Mouse (Mus musculus) limb, embryonic 10.5 days (tissue): ENCODE measurements around the gene Vmn2r42. TPM values are rescaled to one million over a fixed set of nuclear protein-coding genes. Genes with fewer than 3 reads are reported as not detected.
"Not testable (repeated sequence)": the region's sequence is repeated elsewhere in the genome, so short reads cannot be mapped to it uniquely, and the experiment has no call there.

Experiments used
- DNase-seq: peaks from one replicate; pipeline ENCODE4 v3.0.0-alpha.2; 2017; ENCODE audit warnings: low spot score
- H3K27ac ChIP-seq: fragments of 300-500 bp; sonication (generic); 2 replicates; pipeline ENCODE4 v1.5.1; 2016; ENCODE audit warnings: mild to moderate bottlenecking
- H3K27me3 ChIP-seq: fragments of 300-500 bp; sonication (generic); 2 replicates; pipeline ENCODE4 v1.6.1; 2016; ENCODE audit warnings: low read depth, mild to moderate bottlenecking; ENCODE audit not compliant: poor library complexity, severe bottlenecking
- H3K36me3 ChIP-seq: fragments of 300-500 bp; sonication (generic); 2 replicates; pipeline ENCODE4 v1.6.1; 2016; ENCODE audit warnings: mild to moderate bottlenecking, moderate library complexity
- H3K4me1 ChIP-seq: fragments of 300-500 bp; sonication (generic); 2 replicates; pipeline ENCODE4 v1.6.1; 2016
- H3K4me3 ChIP-seq: fragments of 300-500 bp; sonication (generic); 2 replicates; pipeline ENCODE4 v1.5.1; 2016; ENCODE audit warnings: mild to moderate bottlenecking, moderate library complexity
- H3K9me3 ChIP-seq: fragments of 300-500 bp; sonication (generic); replicated peaks from 2 replicates; pipeline ENCODE4 v1.6.1; 2016; ENCODE audit warnings: mild to moderate bottlenecking
- WGBS: fragments of 180-500 bp; shearing (Covaris S2); methylation state at CpG from one replicate; pipeline ENCODE4 v1.1.7; 2016; 5-methylcytosine and 5-hydroxymethylcytosine counted together
- polyA plus RNA-seq: library from polyadenylated mRNA; unstranded; fragments of >200 nt; fragmentation: Nextera tagmentation; extraction: Ambion mirVana; gene quantifications from 2 replicates; pipeline ENCODE4 v1.2.1, GENCODE M21; 2016

Gene Vmn2r42
- not detected in 2 replicates for polyA plus RNA-seq

DNA sequence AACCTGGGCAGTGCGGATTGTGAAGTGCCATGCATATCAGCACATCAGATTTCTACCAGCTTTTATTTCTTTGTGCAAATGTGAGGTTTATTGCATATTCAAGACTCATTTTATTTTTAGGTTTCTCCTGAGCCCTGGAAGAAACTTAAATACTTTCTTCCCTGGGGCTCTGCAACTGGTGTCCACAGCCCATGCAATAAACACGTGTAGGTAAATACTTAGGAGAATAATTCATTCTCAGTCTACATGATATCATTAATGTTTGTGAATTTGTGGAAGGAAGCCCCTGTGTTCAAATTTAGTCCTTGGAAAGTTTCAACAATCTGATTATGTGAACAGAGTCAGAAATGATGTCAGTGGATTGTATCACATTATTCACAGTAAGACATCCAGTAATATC lies at the start of gene Vmn2r42:
Gene Vmn2r42, minus strand, starts transcription at position 101 of the 400 bp plus-strand sequence.
- not testable (repeated sequence) for H3K36me3 ChIP-seq, H3K9me3 ChIP-seq, H3K4me3 ChIP-seq, H3K27me3 ChIP-seq, H3K27ac ChIP-seq, DNase-seq, H3K4me1 ChIP-seq
- no CpG with 5 or more reads among the region's 2 CpGs for WGBS

GRCm38 (mm10) chr7:8161554-8161953 lies 38.6 kb downstream of the Vmn2r42 start, which contains the start of gene Vmn2r41:
Gene Vmn2r41 (minus strand): TSS chr7:8161654.
- H3K9me3 ChIP-seq, H3K4me3 ChIP-seq, H3K27ac ChIP-seq, H3K4me1 ChIP-seq, H3K27me3 ChIP-seq, DNase-seq, H3K36me3 ChIP-seq: not testable (repeated sequence)
- no CpG with 5 or more reads among the region's 1 CpGs for WGBS

Other genes with a start within 250 kb of the Vmn2r42 start
- not detected in 2 replicates for gene Vmn2r41, start 38.7 kb downstream of the Vmn2r42 start, polyA plus RNA-seq
- not detected in 2 replicates for gene Vmn2r43, start 60.3 kb upstream of the Vmn2r42 start, polyA plus RNA-seq
- gene Vmn2r44, start 183.0 kb upstream of the Vmn2r42 start, polyA plus RNA-seq, result not detected in 2 replicates